Mouse (Mus musculus): ENCODE measurements at regions not wholly inside any gene's neighbourhood (a gene's known extent, or its start where the extent isn't known, plus 50 kb on each side); places are given as distances from the start of the nearest gene placed in this dataset.

- DNase-seq: no peak
- Histone ChIP-seq H3K27ac (ENCODE audit: low read depth) (no peak overlapping the region), H3K27me3 (ENCODE audit: insufficient read depth, low read length) (no peaks in the 10 kb centered on the region), H3K9ac (no peak overlapping the region), H3K36me3 (ENCODE audit: insufficient read depth) (no peaks in the 10 kb centered on the region), H3K4me1 (ENCODE audit: insufficient read depth) (no peaks in the 10 kb centered on the region), H3K4me3 (ENCODE audit: low read depth, low read length) (no peak overlapping the region), H3K9me3 (ENCODE audit: low read depth, low read length) (no peaks in the 10 kb centered on the region), H3K4me2 (no peak overlapping the region)
- TF ChIP-seq CTCF (IDR thresholded peaks at IDR 0.05; ENCODE audit: low read depth): no peak
- WGBS: 85% methylated on average over 6 of the region's 6 CpGs
- ATAC-seq (ENCODE audit: insufficient read depth): no peak
Measured at GRCm38 (mm10) chr14:114843105-114843743, 248.8 kb upstream of the Gpc5 start.

GRCm38 (mm10) chr14:114854324-114855054 lies 237.5 kb upstream of the Gpc5 start:
- Histone ChIP-seq H3K9ac (no peak overlapping the region), H3K36me3 (ENCODE audit: insufficient read depth) (no peaks in the 10 kb centered on the region), H3K27me3 (ENCODE audit: insufficient read depth, low read length) (no peaks in the 10 kb centered on the region), H3K4me2 (no peak overlapping the region), H3K4me1 (ENCODE audit: insufficient read depth) (peaks cover 3% of the 10 kb centered on the region; the same call in 1 of the 2 replicates), H3K4me3 (ENCODE audit: low read depth, low read length) (no peak overlapping the region), H3K27ac (ENCODE audit: low read depth) (no peak overlapping the region), H3K9me3 (ENCODE audit: low read depth, low read length) (no peaks in the 10 kb centered on the region)
- peak; percentile 74 for TF ChIP-seq CTCF (IDR thresholded peaks at IDR 0.05; ENCODE audit: low read depth)
- 24% methylated on average over 9 of the region's 9 CpGs for WGBS
- DNase-seq (peak; percentile 85), ATAC-seq (ENCODE audit: insufficient read depth) (peak; percentile 58; the same call in 1 of the 2 replicates)

GRCm38 (mm10) chr14:114855055-114855740 lies 236.8 kb upstream of the Gpc5 start:
- WGBS: 38% methylated on average over 12 of the region's 12 CpGs
- Histone ChIP-seq H3K27ac (ENCODE audit: low read depth) (no peak overlapping the region), H3K9me3 (ENCODE audit: low read depth, low read length) (no peaks in the 10 kb centered on the region), H3K36me3 (ENCODE audit: insufficient read depth) (no peaks in the 10 kb centered on the region), H3K27me3 (ENCODE audit: insufficient read depth, low read length) (no peaks in the 10 kb centered on the region), H3K9ac (no peak overlapping the region), H3K4me2 (no peak overlapping the region), H3K4me3 (ENCODE audit: low read depth, low read length) (no peak overlapping the region), H3K4me1 (ENCODE audit: insufficient read depth) (peaks cover 3% of the 10 kb centered on the region; the same call in 1 of the 2 replicates)
- TF ChIP-seq CTCF (IDR thresholded peaks at IDR 0.05; ENCODE audit: low read depth): no peak
- no peak for DNase-seq
- ATAC-seq (ENCODE audit: insufficient read depth): 0 out of 2 replicates have a peak, but pooled peaks have one; percentile 15

- no peak overlapping the region for H3K4me3 ChIP-seq (ENCODE audit: low read depth, low read length)
- no peak overlapping the region for H3K27ac ChIP-seq (ENCODE audit: low read depth)
- ATAC-seq (ENCODE audit: insufficient read depth) (no peak), DNase-seq (no peak)
- 40% methylated on average over 3 of the region's 3 CpGs for WGBS
- peaks cover 3% of the 10 kb centered on the region; the same call in 1 of the 2 replicates for H3K4me1 ChIP-seq (ENCODE audit: insufficient read depth)
- no peak overlapping the region for H3K9ac ChIP-seq
- no peak overlapping the region for H3K4me2 ChIP-seq
- no peaks in the 10 kb centered on the region for H3K27me3 ChIP-seq (ENCODE audit: insufficient read depth, low read length)
- no peaks in the 10 kb centered on the region for H3K9me3 ChIP-seq (ENCODE audit: low read depth, low read length)
- TF ChIP-seq CTCF (IDR thresholded peaks at IDR 0.05; ENCODE audit: low read depth): no peak
- H3K36me3 ChIP-seq (ENCODE audit: insufficient read depth): no peaks in the 10 kb centered on the region
Measured at GRCm38 (mm10) chr14:114855746-114856145, 236.3 kb upstream of the Gpc5 start.

- WGBS: 40% methylated on average over 18 of the region's 18 CpGs
- DNase-seq: no peak
- ATAC-seq (ENCODE audit: insufficient read depth): no peak
- Histone ChIP-seq H3K27me3 (ENCODE audit: insufficient read depth, low read length) (no peaks in the 10 kb centered on the region), H3K9me3 (ENCODE audit: low read depth, low read length) (no peaks in the 10 kb centered on the region), H3K4me3 (ENCODE audit: low read depth, low read length) (no peak overlapping the region), H3K36me3 (ENCODE audit: insufficient read depth) (no peaks in the 10 kb centered on the region), H3K4me1 (ENCODE audit: insufficient read depth) (peaks cover 3% of the 10 kb centered on the region; the same call in 1 of the 2 replicates), H3K9ac (no peak overlapping the region), H3K27ac (ENCODE audit: low read depth) (no peak overlapping the region), H3K4me2 (no peak overlapping the region)
- no peak for TF ChIP-seq CTCF (IDR thresholded peaks at IDR 0.05; ENCODE audit: low read depth)
Measured at GRCm38 (mm10) chr14:114856243-114857031, 235.6 kb upstream of the Gpc5 start.

GRCm38 (mm10) chr14:114857171-114857570 lies 234.8 kb upstream of the Gpc5 start:
- H3K27me3 ChIP-seq (ENCODE audit: insufficient read depth, low read length): no peaks in the 10 kb centered on the region
- H3K27ac ChIP-seq (ENCODE audit: low read depth): no peak overlapping the region
- H3K4me1 ChIP-seq (ENCODE audit: insufficient read depth): peaks cover 3% of the 10 kb centered on the region; the same call in 1 of the 2 replicates
- H3K4me2 ChIP-seq: peak overlapping the region; percentile 18; the same call in 1 of the 2 replicates
- DNase-seq (no peak), ATAC-seq (ENCODE audit: insufficient read depth) (no peak)
- H3K36me3 ChIP-seq (ENCODE audit: insufficient read depth): no peaks in the 10 kb centered on the region
- H3K4me3 ChIP-seq (ENCODE audit: low read depth, low read length): no peak overlapping the region
- TF ChIP-seq CTCF (IDR thresholded peaks at IDR 0.05; ENCODE audit: low read depth): no peak
- 19% methylated on average over 4 of the region's 4 CpGs for WGBS
- H3K9ac ChIP-seq: no peak overlapping the region
- H3K9me3 ChIP-seq (ENCODE audit: low read depth, low read length): no peaks in the 10 kb centered on the region
